Mouse (Mus musculus) embryonic facial prominence, embryonic 15.5 days (tissue): ENCODE results near the gene Ccdc181. TPM values are rescaled to one million over a fixed set of nuclear protein-coding genes. Genes with fewer than 3 reads are reported as not detected.

Experiments
- ATAC-seq: fragments of 200-750 bp; cut with Nextera tagmentation; 2 replicates; pipeline ENCODE4 v1.8.0; 2017; ENCODE audit warnings: low read depth, moderate TSS enrichment; ENCODE audit not compliant: insufficient number of reproducible peaks, low FRiP score, low TSS enrichment
- H3K27ac ChIP-seq: fragments of 300-500 bp; sonication (generic); replicated peaks from 2 replicates; pipeline ENCODE4 v1.5.1; 2015; ENCODE audit warnings: mild to moderate bottlenecking, inconsistent platforms
- H3K27me3 ChIP-seq: fragments of 300-500 bp; sonication (generic); 2 replicates; pipeline ENCODE4 v1.6.1; 2015; ENCODE audit warnings: inconsistent platforms
- H3K36me3 ChIP-seq: fragments of 300-500 bp; sonication (generic); 2 replicates; pipeline ENCODE4 v1.6.1; 2015; ENCODE audit warnings: mild to moderate bottlenecking, inconsistent platforms
- H3K4me1 ChIP-seq: fragments of 300-500 bp; sonication (generic); 2 replicates; pipeline ENCODE4 v1.6.1; 2015; ENCODE audit warnings: inconsistent platforms
- H3K4me2 ChIP-seq: fragments of 300-500 bp; sonication (generic); replicated peaks from 2 replicates; pipeline ENCODE4 v1.6.1; 2015; ENCODE audit warnings: mild to moderate bottlenecking, inconsistent platforms
- H3K4me3 ChIP-seq: fragments of 300-500 bp; sonication (generic); replicated peaks from 2 replicates; pipeline ENCODE4 v1.5.1; 2015; ENCODE audit warnings: mild to moderate bottlenecking, inconsistent platforms
- H3K9ac ChIP-seq: fragments of 300-500 bp; sonication (generic); 2 replicates; pipeline ENCODE4 v1.6.1; 2015; ENCODE audit warnings: inconsistent platforms
- H3K9me3 ChIP-seq: fragments of 300-500 bp; sonication (generic); replicated peaks from 2 replicates; pipeline ENCODE4 v1.6.1; 2016; ENCODE audit warnings: inconsistent platforms
- WGBS: fragments of 180-500 bp; shearing (Covaris S2); methylation state at CpG from one replicate; pipeline ENCODE4 v1.1.7; 2015; 5-methylcytosine and 5-hydroxymethylcytosine counted together
- polyA plus RNA-seq: library from polyadenylated mRNA; unstranded; fragments of >200 nt; fragmentation: Nextera tagmentation; extraction: Ambion mirVana; gene quantifications from 2 replicates; pipeline ENCODE4 v1.2.1, GENCODE M21; 2015

Ccdc181 gene
- polyA plus RNA-seq, 1 experiment from 2014 or later = 16.7 TPM

GRCm38 (mm10) chr1:164335846-164336245 is 60.5 kb downstream of the Ccdc181 start:
- Histone ChIP-seq H3K4me1 (no peaks in the 10 kb centered on the region), H3K9ac (no peak overlapping the region), H3K9me3 (no peaks in the 10 kb centered on the region), H3K4me2 (no peak overlapping the region), H3K27ac (no peak overlapping the region), H3K4me3 (no peak overlapping the region), H3K36me3 (peaks cover 16% of the 10 kb centered on the region), H3K27me3 (no peaks in the 10 kb centered on the region)
- ATAC-seq = no peak
- 79% methylated on average over 4 of the region's 4 CpGs for WGBS

Other genes with a start within 250 kb of the Ccdc181 start
- 0.17 and 0.45 TPM in 2 replicates for gene Sele, start 227.4 kb upstream of the Ccdc181 start, polyA plus RNA-seq
- 1.1 and 1.4 TPM in 2 replicates for gene Sell, start 213.6 kb upstream of the Ccdc181 start, polyA plus RNA-seq
- 0.20 and 0.21 TPM in 2 replicates for gene Selp, start 160.3 kb upstream of the Ccdc181 start, polyA plus RNA-seq
- 0.11 and 0.26 TPM in 2 replicates for gene F5, start 123.7 kb upstream of the Ccdc181 start, polyA plus RNA-seq
- 9.0 and 11.1 TPM in 2 replicates for gene Slc19a2, start 26.5 kb upstream of the Ccdc181 start, polyA plus RNA-seq
- gene Nme7, start 28.5 kb downstream of the Ccdc181 start, polyA plus RNA-seq = 39.7 and 43.7 TPM in 2 replicates
- gene Blzf1, start 31.9 kb downstream of the Ccdc181 start, polyA plus RNA-seq = 41.0 and 41.9 TPM in 2 replicates
- gene Atp1b1, start 182.8 kb downstream of the Ccdc181 start, polyA plus RNA-seq = 46.1 and 49.7 TPM in 2 replicates